Mouse (Mus musculus) adrenal gland, postnatal 25 days (tissue): ENCODE data around the gene Deup1. TPM values are rescaled to one million over a fixed set of nuclear protein-coding genes. Genes with fewer than 3 reads are reported as not detected.
"Not testable (repeated sequence)": the region's sequence is repeated elsewhere in the genome, so short reads cannot be mapped to it uniquely, and the experiment has no call there.

ENCODE experiments used
- DNase-seq: peaks from one replicate; pipeline ENCODE4 v3.0.0; 2021; ENCODE audit warnings: mixed read lengths
- total RNA-seq: library from RNA; stranded (reverse); gene quantifications from 2 replicates; pipeline ENCODE4 v1.2.3, GENCODE M21; 2021

The Deup1 gene
- total RNA-seq, 1 experiment from 2014 or later: 1.1 TPM

DNA sequence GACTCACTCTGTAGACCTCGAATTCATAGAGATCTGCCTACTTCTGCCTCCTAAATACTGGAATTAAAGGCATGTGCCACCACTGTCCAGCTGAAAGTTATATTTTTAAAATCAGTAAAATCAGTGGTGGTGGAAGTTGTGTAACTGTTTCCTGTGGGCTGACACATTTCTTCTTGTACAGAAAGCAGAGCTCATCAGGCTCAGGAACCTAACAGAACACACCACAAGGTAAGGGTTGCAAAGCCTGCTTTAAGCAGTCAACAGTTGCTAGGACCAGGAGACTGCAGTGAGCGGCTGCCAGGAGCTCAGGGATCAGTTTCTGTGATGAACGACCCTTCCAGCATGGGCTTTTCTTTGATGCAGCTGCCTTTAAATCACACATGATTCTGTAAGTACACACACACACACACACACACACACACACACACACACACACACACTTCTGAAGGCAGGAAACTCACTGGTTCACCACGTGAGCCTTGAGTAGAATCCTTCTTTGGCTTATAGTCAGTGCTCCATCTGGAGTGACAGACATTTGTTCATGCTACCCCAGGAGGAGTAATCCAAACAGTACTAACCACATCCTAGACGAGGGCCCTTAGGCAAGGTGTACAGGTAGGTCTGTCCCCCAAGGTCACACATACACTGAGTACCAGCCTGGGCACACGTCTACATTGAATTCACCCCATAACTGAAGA lies 40.4 kb downstream of the Deup1 start:
- DNase-seq: no peak

DNA sequence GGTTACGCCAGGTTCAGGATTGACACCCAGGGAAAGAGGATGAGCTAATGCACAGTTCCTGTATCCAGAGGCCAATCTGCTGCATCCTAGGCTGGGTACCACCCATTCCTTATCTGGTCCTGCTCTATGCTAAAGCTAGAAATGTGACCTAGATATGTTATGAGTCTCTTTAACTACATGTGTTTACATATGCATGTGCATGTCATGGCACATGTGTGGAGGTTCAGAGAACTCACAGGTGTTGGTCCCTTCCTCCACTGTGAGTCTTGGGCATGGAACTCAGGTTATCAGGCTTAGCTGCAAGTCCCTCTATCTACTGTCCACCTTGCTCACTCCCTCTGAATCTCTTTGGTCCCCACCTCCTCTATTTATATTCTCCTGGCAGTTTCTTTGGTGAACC lies 41.8 kb downstream of the Deup1 start:
- DNase-seq: no peak

DNA sequence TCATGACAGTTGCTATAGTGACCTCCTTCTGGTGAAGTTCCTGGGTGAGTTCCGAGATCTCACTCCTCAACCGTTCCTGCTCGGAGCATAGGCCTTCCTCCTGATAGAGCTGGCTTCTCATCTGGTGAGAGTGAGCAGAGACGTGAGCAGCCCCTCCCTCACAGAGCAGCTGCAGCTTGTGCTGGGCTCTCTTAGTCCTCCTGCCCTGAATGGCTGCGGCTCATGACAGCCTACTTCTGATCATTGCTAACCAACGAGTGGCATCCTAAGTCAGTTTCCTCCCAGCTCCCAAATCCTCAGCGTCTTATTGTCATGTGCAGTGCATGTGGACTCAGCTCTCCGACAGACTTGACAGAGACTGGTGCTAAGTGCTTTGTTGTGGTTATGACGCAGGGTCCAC lies 43.5 kb downstream of the Deup1 start:
- DNase-seq: no peak

DNA sequence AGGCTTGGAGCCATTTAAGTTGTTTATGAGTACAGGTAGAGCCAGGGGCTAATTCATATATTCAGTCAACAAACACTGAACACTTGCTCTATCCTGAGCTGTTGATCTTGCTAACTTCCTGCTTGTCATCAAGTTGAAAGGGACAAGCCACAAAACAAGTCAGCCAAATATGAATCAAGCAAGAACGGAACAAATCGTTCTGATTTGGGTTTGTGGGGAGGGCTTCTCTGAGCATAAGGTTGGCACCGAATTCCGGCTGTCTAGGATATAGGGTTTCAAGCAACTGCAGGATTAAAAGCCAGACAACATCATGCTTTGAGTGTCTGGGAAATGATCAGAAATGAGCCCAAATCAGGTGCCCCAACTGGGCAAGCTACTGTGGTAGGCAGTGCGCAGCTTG lies 45.7 kb downstream of the Deup1 start:
- no peak for DNase-seq

DNA sequence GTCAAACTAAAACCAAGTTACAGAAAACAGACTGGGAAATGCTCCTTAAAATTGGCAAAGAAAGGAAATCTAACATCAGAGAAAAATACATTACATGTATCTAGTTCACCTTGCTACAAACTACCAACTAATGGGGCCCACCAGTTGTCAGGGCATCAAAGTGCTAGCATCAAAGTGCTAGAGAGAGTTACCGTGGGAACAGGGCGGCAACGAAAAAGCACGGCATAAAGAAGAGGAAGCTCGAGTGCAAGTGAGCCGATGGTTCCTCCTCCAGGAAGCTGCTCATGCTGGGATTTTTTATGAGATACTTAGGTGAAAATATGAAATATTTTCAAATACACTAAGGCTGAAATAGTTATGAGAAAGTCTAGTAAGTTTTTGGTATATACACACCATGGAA lies 47.6 kb downstream of the Deup1 start:
- DNase-seq: no peak

DNA sequence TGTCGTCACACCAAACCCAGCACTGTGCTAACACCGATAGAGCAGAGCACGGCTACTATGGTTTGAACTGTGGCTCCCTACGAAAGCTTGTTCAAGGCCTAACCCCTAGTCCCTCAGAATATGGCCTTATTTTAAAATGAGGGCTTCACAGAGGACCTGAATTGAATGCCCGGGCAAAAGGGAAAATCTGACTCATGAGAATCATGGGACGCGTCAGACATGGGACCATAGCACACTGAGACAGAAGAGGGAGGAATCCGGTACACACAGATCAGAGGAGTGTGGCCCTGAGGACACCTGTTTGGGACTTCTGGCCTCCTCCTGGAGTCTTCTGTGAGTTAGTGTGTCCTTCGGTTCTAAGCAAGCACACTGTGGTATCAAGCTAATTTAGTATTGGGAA lies 48.8 kb downstream of the Deup1 start:
- no peak for DNase-seq

DNA sequence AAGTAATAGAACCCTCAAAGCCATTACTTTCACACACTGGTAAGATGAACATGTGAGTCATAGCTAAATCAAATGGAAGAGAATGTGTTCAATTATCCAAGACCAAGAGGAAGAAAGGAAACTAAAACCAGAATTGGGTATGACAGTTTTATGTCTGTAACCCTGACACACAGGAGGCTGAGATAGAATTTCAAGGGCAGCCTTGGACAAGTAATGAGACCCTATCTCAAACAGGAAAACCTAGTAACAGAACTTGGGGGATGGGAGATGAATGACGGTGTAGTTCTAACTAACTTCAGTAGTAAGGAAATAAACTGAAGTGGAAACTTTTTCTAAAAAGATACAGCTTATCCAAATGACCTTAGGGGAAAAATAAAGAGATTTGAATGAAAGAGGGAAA lies 49.3 kb downstream of the Deup1 start:
- no peak for DNase-seq

DNA sequence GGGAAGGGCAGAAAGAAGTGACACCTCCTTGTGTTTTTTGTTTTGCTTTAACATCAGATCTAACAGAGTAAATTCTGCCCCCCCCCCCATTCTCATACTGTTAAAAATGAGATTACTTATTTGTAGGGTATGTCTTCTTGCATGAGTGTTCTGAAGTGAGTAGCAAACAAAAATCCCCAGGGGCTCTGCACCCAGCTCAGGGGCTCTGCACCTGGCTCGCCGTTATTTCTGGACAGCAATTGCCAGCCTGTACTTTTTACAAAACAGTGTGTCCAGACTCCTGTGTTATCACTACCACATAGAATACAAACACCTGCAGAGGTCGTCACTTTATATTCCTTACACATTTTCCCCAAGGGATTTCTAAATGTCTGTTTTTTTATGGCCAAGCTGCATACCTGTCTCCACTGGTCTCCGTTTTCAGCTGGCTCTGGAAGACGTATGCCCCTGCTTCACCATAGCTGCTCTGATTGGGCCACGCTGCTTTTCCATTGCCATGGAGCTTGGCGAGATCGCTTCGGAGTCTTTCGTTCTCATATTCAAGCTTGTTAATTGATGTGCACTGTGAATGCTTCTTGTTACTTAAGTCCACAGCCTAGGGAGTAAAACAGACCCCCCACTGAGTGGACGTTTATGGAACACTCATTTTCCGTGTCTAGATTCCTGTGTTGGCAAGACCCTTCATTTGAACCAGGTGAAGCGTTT lies 52.8 kb downstream of the Deup1 start:
- no peak for DNase-seq

DNA sequence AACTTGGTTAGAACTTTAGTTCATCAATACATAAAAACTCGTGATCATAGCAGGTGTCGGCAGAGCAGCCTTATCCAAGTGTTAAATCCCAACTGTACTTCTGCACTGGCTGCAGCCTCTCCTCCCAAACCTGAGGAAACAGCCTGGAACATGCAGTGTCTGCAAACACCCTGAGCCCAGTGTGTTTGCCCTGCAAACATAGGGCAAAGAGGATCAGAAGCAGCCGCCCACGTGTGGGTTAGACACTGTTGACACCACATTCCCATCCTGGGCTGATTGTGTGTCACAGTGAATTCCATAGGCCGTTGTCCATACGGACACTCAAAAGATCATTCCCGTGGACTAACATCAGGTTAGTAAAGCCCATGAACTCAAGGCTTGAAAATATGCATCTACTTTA lies 65.4 kb downstream of the Deup1 start:
- DNase-seq: no peak

DNA sequence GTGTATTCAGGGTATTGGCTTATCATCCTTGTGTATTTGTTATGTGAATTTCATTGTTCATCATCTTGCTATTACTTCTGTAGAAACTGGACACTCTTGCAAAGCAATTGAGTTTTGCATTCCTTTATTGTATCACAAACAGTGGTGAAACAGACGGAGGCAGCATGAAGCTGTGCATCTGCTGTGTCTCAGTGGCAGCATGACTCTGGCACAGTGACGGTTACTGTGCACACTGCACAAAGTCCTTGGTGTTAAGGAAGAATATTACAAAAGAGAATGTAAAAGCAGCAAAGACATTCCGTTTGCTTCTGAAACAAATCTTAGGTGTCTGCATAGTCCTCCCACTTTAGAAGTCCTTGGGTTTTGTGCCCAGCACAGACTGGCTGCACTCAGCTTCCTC lies 67.3 kb downstream of the Deup1 start:
- DNase-seq: no peak

DNA sequence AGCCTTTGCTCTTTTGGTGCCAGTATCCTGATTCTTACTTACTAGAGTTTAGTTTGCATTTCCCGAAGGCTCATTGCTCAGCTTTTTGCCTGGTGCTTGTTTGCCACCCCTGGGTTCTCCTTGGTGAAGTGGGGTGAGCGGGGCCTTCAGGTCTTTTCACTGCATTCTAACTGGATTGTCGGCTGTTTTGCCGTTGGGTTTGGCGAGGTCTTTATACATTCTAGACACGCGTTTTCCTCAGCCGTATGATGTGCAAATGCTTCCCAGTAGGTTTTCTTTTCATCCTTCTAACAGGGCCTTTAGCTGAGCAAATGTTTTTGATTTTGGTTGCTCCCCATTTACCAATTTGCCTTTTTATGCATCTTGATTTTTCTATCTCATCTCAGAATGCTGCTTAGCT lies 74.4 kb downstream of the Deup1 start:
- no peak for DNase-seq

DNA sequence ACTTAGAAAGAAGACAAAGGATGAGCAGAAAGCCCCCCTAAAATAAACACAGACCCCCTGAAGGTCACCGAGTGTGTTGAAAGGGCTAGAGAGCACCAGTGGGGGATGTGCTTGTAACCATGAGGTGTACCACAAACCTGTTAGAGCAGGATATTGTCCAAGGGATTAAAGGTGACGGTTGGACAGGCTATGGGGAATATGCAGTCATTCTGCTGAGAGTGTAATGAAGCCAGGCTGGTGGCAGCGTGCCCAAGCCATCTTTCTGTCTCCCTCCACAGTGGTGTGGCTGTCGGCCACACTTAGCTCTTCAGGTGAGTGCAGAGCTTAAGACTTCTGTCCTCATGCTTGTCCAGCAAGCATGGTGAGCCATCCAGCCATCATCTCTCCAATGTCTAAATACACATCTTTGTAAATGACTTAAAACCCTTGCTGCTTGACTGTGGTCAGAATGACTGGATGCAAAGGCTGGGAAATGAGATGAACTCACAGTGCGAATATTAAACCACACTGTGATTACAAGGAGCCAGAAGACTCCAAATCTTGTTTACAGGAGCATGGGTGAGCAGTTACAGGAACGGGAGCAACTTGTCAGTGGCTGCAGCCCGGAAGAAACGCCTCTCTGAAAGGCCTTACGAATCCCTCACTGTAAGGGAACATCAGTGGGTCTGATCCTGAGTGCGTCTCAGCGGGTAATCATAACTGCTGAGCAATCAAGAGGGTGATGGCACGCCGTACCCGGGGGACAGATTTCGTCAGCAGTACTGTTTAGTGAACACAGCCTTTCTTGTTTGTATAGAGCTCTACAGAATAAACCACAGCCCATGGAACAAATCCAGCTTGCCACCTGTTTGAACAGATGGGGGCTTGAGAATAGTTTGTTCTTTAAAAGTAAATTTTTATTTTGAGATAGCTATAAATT lies 75.5 kb downstream of the Deup1 start:
- DNase-seq: no peak

DNA sequence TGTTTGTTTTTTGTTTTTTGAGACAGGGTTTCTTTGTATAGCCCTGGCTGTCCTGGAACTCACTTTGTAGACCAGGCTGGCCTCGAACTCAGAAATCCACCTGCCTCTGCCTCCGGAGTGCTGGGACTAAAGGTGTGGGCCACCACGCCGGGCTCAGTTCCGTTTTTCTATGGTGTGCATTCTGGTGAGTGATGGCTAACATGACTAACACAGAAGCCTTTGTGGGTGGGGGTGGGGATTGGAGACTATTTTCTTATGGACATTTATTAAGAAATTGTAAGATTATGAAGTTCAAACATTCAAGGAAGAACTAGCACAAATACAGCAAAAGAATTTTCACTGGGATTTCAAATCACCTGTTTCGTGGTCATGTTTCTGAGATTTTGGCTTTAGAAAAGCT lies 76.7 kb downstream of the Deup1 start:
- DNase-seq: not testable (repeated sequence)

DNA sequence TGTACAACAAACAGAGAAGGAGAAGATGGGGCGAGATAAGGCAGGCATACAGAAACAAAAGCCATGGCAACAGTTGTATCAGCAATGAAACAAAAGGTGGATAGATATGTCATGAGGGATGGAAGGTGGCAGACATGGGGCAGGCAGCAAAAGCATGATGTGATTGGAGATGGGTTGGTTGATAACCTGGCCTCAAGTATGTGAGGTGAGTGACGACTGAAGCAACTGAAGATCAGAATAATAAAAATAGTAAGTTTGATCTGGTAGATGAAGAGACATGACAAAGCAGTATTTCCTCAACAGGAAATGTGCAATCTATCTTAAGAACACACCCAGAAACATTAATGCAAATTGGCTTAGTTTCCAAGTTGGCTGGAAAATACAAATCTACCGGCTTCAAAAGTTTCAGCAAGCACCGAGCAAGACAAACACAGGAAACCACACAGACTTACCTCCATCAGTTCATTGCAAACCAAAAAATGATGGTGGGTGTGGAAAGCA lies 77.2 kb downstream of the Deup1 start:
- DNase-seq: no peak

DNA sequence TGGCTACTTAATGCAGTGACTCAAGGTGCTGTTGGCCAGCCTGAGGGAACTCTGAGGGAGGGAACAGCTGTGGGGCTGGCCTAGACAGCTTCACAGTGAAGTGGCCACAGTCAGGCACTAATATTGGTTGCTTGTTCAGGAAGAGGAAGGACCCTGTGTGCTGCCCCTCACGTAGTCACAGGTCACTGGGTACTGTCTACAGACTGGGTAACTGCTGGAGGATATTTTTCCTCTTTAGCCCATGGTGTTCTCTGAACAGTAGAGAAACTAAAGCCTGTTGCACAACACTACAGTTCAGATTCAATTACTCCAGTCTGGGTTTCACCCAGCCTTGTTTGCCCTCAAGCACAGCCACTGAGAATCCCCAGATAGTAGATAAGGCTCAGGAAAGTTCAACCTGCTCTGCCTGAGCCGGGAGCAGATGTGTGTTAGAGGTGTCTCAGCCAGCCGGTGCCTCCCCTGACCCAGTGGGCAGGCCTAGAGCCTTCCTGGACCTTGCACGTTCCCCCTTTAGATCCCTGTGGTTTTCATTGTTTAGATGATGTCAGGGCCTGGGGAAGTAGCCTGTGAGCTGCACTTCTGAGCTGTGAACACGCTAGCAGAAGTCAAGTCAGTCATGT lies 85.9 kb downstream of the Deup1 start:
- no peak for DNase-seq

DNA sequence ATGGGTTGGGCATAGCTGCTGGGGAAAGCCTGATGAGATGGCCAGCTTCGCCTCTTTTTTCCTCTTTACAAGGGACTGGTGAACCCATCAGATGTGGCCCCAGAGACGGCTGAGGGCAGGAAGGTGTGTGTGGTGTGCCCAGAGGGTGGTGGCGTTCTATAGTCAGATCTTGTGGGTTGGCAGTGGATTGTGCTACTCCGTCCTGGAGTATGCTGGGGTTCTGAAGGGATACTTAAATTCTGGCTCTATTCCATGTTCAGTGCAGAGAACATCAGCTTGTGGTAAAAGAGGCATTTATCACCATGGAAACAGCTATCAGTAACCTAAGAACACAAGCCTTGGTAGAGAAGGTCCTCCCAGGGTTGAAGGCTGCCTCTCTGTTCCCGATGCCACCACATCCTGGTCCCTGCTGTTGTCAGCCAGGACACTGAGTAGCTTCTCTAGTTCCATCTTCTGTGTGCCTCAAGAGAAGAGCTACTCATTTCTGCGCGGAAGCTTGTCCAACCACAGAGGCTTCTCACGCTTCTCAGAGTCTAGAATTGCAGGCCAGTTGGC lies 88.7 kb downstream of the Deup1 start:
- no peak for DNase-seq

DNA sequence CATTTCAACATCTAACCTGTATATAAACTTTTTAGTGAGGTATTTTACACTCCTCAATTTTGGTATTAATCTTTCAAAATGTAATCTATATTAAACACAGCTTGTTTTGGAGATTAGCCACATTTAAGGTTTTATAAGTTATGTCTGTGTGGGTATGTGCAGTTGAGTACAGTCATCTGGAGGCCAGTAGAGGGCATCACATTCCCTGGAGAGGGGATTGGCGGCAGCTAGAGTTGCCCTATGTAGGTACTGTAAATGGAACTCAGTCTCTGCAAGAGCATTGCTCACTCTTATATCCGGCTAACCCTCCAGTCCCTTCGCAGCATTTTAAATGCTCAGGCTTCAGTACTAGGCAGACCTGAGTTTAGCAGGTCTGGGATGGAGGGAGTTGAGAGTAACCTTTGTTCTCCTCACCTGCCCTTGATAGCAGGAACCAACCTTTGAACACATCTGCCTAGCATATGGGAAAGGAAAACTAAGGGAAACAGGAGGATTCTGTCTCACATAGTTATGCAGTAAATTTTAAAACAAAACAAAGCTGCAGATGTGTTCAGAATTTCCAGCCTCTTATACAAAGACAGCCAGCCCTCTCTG lies 90.2 kb downstream of the Deup1 start:
- no peak for DNase-seq

DNA sequence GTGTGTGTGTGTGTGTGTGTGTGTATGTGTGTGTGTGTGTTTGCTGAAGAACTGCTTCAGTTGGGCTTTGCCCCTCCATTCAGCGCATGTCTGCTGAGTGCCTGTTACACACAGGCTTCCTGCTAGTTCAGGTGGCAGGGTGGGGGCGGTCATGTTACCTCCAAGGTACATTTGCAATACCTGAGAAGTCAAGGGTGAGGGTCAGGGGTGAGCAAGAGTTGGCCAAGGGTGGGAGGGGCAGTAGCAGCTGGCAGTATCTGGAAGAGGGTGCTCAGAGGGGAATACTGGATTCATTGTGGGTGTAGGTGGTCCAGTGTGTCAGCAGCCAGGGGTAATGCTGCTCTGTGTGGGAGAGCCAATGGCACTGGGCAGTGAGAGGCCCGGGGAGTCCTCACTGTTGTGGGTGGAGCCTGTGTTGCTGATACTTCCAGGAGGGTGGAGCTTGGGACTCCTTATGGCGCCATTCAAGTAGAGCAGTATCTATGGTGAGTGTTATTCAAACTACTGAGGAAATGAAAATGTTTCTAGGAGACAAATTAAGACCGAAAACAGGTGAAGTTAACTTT lies 90.8 kb downstream of the Deup1 start:
- no peak for DNase-seq

DNA sequence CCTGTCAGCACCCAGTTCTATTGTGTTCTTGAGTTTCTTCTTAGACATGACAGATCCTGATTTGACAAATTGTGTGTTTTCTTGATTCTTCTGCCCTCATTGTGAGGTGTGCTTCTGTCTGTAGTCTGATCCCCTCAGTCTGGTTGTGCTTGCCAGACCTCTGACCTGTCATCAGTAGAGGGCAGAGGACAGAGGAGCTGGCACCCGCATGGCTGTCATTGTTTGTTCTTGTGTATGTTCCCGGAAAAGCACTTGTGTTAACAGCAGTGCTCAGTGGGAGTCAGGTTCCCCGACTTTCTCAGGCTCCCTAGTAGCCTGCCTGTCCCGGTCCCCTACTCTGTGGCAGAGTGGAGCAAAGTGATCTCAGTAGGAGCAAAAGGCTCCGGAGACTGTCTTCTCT lies 92.3 kb downstream of the Deup1 start:
- no peak for DNase-seq

DNA sequence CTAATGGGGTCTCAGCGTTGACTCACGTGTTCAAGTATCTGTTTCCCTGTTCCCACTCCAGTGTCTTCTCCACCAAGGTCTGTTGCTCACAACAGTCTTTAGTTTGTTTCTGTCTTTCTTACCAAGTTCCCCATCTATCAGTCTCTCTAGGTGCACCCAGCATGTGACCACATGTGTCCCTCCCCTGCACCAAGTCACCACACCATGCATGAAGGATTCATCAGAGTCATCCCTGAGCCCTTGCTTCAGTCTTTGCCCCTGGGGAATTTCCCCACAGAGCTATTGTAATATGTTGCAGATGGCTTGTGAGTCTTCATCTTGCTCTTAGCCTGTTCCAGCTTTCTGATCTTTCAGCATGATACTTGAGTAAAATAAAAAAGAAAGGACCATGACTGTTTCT lies 93.6 kb downstream of the Deup1 start:
- DNase-seq: no peak

DNA sequence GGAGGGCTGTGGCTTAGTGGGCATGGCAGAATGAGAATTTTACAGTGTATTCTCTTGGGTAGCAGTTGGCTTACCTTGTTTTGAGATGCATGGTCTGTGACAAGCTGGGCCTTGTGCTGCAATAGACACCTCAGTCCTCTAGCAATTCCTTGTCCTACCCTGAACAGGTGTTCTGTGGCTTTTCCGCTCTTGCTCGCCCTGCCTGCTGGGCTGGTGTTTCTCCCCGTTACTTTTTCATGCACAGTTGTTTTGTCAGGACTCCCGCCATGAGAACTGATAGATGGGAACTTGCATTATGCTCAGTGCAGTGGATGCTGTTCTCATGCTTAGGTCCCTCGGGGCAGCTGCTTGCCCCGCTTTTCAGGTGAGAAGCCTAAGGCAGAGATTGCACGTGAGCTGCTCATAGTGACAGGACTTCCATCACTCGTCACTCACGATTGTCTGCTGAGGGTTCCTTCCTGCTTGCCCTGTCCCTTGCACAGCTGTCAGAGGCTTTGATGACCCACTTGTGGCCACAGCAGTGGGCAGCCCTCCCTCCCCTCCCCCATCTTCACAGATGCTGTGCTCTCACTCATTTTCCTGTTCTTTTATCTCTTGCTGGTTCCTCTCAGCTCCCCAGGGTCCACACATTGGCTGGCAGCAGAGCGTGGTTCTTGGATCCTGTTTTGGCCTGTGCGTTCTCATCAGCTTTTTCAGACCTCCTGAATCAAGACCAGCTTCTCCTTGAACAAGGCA lies 94.2 kb downstream of the Deup1 start:
- DNase-seq: no peak
